Mouse (Mus musculus): ENCODE data around the gene Sec22c. TPM values are rescaled to one million over a fixed set of nuclear protein-coding genes. Genes with fewer than 3 reads are reported as not detected.
A peak's percentile ranks its signal among the peaks of the same experiment; 100 is the strongest.

Sec22c gene
- 10 to 100 TPM; 30.4 to 33.4 TPM for total RNA-seq (2021)
- long read RNA-seq, partial matches to known transcripts, result 0 of 2 reads
- long read RNA-seq, other reads (novel, unspliced or antisense), result 2 of 2 reads

- DNase-seq (ENCODE audit: low spot score in 2 of 2), result peak; percentile 78 to 85
These were observed at the start of gene Sec22c for GRCm38 (mm10) chr9:121704646-121705625. Gene Sec22c (minus strand): TSS chr9:121705490.

GRCm38 (mm10) chr9:121754624-121755023 is 49.3 kb upstream of the Sec22c start:
- no peak for DNase-seq (ENCODE audit: low spot score in 2 of 2)

GRCm38 (mm10) chr9:121752774-121753173 is 47.5 kb upstream of the Sec22c start:
- DNase-seq (ENCODE audit: low spot score in 2 of 2), result no peak

- no peak for DNase-seq (ENCODE audit: low spot score in 2 of 2)
These were observed 38.8 kb upstream of the Sec22c start for GRCm38 (mm10) chr9:121744051-121744450.

- DNase-seq (ENCODE audit: low spot score in 2 of 2), result no peak
These were observed 35.9 kb upstream of the Sec22c start for GRCm38 (mm10) chr9:121741168-121741567.

- no peak for DNase-seq (ENCODE audit: low spot score in 2 of 2)
These were observed 35.2 kb upstream of the Sec22c start for GRCm38 (mm10) chr9:121740490-121740889.

- peak; percentile 21 to 28 for DNase-seq (ENCODE audit: low spot score in 2 of 2)
These were observed 14.3 kb upstream of the Sec22c start for GRCm38 (mm10) chr9:121719347-121720331.

GRCm38 (mm10) chr9:121718792-121719318 is 13.6 kb upstream of the Sec22c start, which contains the start of gene Nktr:
Gene Nktr (plus strand): TSS chr9:121719169.
- DNase-seq (ENCODE audit: low spot score in 2 of 2), result peak; percentile 95 to 98

- DNase-seq (ENCODE audit: low spot score in 2 of 2), result peak in 1 of 2 experiments; percentile 21
These were observed 12.9 kb upstream of the Sec22c start for GRCm38 (mm10) chr9:121718070-121718705.

GRCm38 (mm10) chr9:121717048-121717447 is 11.8 kb upstream of the Sec22c start:
- peak in 1 of 2 experiments; percentile 8 for DNase-seq (ENCODE audit: low spot score in 2 of 2)

GRCm38 (mm10) chr9:121710584-121710975 is 5.3 kb upstream of the Sec22c start:
- DNase-seq (ENCODE audit: low spot score in 2 of 2), result no peak

- DNase-seq (ENCODE audit: low spot score in 2 of 2), result peak; percentile 96 to 97
These were observed 4.8 kb upstream of the Sec22c start, which contains the start of gene Ss18l2 for GRCm38 (mm10) chr9:121709898-121710583. Gene Ss18l2 (plus strand): TSS chr9:121710329.

GRCm38 (mm10) chr9:121708506-121709486 is 3.5 kb upstream of the Sec22c start:
- peak; percentile 4 to 11 for DNase-seq (ENCODE audit: low spot score in 2 of 2)

- DNase-seq (ENCODE audit: low spot score in 2 of 2), result no peak
These were observed 2.5 kb upstream of the Sec22c start for GRCm38 (mm10) chr9:121707801-121708200.

GRCm38 (mm10) chr9:121706029-121706675 is 862 bp upstream of the Sec22c start:
- no peak for DNase-seq (ENCODE audit: low spot score in 2 of 2)

GRCm38 (mm10) chr9:121704261-121704645 is 1.0 kb downstream of the Sec22c start:
- no peak for DNase-seq (ENCODE audit: low spot score in 2 of 2)

- peak; percentile 75 to 81 for DNase-seq (ENCODE audit: low spot score in 2 of 2)
These were observed 7.9 kb downstream of the Sec22c start for GRCm38 (mm10) chr9:121697150-121698049.

Data from layer of hippocampus, postnatal 10 days (tissue).